Mouse (Mus musculus) layer of hippocampus, postnatal 14 days (tissue): ENCODE results near the gene Fam183b. TPM values are rescaled to one million over a fixed set of nuclear protein-coding genes. Genes with fewer than 3 reads are reported as not detected.
"Not testable (repeated sequence)": the region's sequence is repeated elsewhere in the genome, so short reads cannot be mapped to it uniquely, and the experiment has no call there.

Source experiments
- DNase-seq, 2 experiments: peaks; one replicate each; pipeline ENCODE4 v3.0.0; 2021 to 2022; ENCODE audit warnings: low spot score in 2 of 2, mixed read lengths in 1 of 2
- long read RNA-seq, 2 experiments: library from polyadenylated mRNA; stranded (forward); transcript quantifications; one replicate each; pipeline ENCODE4 v2.0.0; 2021
- total RNA-seq, 2 experiments: library from RNA; stranded (reverse); gene quantifications; 2 replicates each; pipeline ENCODE4 v1.2.3; 2021

The Fam183b gene
- total RNA-seq, result 1 to 10 TPM; 6.0 to 6.1 TPM
- long read RNA-seq, experiment 1, partial matches to known transcripts, result 1 of 2 reads
- long read RNA-seq, experiment 1, other reads (novel, unspliced or antisense), result 0 of 2 reads
- long read RNA-seq, experiment 2, transcript Fam183b-202 (4 exons, 567 nt), result major isoform, 7 of 7 reads
- long read RNA-seq, experiment 2, partial matches to known transcripts, result 0 of 7 reads
- long read RNA-seq, experiment 2, other reads (novel, unspliced or antisense), result 0 of 7 reads

- DNase-seq, result peak; percentile 53 to 63
Observed at GRCm38 (mm10) chr11:58801558-58802228, at the start of gene Fam183b. TSS of gene Fam183b (minus strand) at chr11:58801960.

DNA sequence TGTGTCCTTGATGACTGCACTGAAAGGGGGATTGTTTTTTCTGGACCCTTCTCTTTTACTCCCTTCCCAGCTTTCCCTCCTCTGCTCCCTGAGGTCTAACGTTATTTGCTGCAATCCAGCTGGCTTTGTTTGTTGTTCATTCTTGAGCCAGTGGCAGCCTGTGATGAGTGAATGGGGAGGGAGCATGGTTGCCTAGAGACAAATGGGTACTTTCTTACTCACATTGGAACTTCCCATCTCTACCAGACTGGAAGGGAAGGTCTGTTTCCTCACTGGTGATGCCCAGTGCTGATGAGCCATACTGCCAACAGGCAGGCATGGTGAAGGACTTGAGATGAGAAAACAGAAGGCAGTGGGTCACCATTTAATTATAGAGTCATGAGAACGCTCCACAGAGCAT, 48.0 kb upstream of the Fam183b start:
- no peak for DNase-seq

GRCm38 (mm10) chr11:58847636-58848035, 45.9 kb upstream of the Fam183b start:
- no peak for DNase-seq

- DNase-seq, result peak; percentile 82 to 99
Observed at GRCm38 (mm10) chr11:58846919-58847461, 45.2 kb upstream of the Fam183b start, which contains the start of gene Gm12258. TSS of gene Gm12258 (plus strand) at chr11:58847158.

DNA sequence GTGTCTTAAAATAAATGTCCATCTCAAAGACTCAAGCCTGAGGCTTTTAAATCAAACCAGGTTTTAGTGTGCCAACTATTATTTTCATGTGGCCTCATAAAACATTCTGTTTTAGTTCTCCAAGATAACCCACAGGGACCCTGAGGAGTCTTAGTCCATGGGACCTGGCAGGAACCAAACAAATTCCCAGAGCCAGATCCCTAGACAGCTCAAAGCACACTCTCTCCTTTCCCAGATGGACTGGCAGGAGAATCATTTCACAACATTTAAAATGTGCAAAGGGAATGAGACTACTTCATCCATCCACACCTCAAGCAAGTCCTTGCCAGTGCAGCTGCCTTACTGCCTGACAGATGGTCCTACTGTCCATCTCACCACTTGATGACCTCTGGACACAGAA, 37.2 kb upstream of the Fam183b start, which contains the start of gene Olfr311:
Gene Olfr311, plus strand, starts transcription at position 301 of the 400 bp plus-strand sequence.
- DNase-seq, result not testable (repeated sequence)

DNA sequence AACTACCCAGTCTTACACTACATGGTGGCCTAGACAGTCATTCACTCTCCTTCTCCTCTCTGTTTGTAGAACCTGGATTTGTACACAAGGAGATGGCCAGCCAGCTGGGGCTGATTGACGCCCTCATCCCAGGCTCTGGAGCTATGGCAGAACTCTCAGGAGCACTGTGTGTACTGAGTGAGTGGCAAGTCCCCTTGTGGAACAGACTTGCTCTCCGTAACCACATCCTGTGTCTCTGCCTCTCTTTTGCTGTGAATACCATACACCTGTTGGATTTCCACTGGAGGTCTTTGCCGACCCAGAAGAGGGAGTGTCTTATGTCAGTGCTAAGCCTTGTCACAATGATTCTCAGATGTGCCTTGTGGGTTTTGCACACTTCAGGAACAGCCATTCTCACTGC, 30.8 kb upstream of the Fam183b start:
- DNase-seq, result not testable (repeated sequence)

- no peak for DNase-seq
Observed at GRCm38 (mm10) chr11:58829764-58830163, 28.0 kb upstream of the Fam183b start.

DNA sequence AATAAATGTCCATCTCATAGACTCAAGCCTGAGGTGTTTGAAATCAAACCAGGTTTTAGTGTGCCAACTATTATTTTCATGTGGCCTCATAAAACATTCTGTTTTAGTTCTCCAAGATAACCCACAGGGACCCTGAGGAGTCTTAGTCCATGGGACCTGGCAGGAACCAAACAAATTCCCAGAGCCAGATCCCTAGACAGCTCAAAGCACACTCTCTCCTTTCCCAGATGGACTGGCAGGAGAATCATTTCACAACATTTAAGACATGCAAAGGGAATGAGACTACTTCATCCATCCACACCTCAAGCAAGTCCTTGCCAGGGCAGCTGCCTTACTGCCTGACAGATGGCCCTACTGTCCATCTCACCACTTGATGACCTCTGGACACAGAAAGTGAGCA, 27.2 kb upstream of the Fam183b start, which contains the start of gene Olfr312:
Gene Olfr312, plus strand, starts transcription at position 301 of the 400 bp plus-strand sequence.
- not testable (repeated sequence) for DNase-seq

- DNase-seq, result no peak
Observed at GRCm38 (mm10) chr11:58815676-58816075, 13.9 kb upstream of the Fam183b start.

- DNase-seq, result not testable (repeated sequence)
Observed at GRCm38 (mm10) chr11:58814700-58815099, 12.9 kb upstream of the Fam183b start, which contains the start of gene Olfr313. TSS of gene Olfr313 (plus strand) at chr11:58815000.

DNA sequence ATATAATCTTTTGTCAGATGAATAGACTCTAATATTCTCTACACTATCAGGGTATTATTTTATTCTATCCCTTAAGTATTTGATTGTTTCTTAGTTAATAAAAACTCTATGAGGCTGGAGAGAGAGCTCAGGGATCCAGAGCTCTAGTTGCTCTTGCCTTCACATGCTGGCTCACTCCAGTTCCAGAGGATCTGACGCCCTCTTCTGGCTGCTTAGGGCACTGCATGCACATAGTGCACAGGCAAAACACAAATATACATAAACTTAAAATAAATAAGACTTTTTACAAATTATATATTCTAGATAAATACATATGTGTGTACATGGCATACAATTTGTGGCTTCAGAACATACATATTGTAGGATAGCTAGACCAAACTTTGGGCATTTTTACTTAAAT, 10.2 kb upstream of the Fam183b start:
- DNase-seq, result no peak

DNA sequence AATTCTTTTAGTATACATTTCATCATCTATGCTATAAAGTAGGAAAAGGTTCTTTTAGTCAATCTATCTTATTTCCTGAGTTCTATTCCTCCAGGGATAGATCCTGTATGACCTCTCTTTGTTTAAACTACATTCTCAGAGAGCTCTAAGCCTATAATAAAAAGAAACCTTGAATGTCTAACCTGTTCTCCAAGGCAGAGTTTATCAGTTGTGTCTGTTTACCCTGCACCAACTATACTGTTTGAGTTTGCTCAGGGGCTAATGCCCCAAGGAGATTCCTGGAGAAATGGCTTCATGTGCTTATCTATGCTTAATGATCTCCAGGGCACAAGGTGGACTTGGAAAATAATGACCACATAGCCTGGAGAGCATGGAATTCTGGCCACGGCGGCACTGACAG, 2.6 kb upstream of the Fam183b start:
- DNase-seq, result no peak

GRCm38 (mm10) chr11:58803871-58804270, 2.1 kb upstream of the Fam183b start:
- DNase-seq, result no peak

- DNase-seq, result no peak
Observed at GRCm38 (mm10) chr11:58799747-58800146, 2.0 kb downstream of the Fam183b start.

GRCm38 (mm10) chr11:58796850-58797249, 4.9 kb downstream of the Fam183b start:
- DNase-seq, result peak; percentile 69 to 78

GRCm38 (mm10) chr11:58795856-58796255, 5.9 kb downstream of the Fam183b start:
- DNase-seq, result no peak

DNA sequence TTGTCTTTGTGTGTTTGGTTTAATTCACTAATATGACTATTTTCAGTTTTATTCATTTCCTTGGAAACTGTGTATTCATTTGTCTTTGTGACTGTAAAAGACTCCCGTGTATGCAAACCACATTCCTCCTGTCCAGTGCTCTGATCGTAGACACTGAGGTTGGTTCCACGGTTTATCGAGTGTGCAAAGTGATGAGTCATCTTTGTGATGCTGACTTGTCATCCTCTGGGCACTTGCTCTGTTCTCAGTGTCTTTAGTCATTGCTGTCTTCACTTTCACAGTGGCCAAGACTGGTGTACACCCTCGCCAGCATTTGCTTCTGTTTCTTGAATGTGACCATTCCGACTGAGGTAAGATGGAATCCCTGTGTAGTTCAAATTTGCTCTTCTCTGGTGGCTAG, 11.1 kb downstream of the Fam183b start:
- DNase-seq, result no peak

- no peak for DNase-seq
Observed at GRCm38 (mm10) chr11:58790053-58790452, 11.7 kb downstream of the Fam183b start.

DNA sequence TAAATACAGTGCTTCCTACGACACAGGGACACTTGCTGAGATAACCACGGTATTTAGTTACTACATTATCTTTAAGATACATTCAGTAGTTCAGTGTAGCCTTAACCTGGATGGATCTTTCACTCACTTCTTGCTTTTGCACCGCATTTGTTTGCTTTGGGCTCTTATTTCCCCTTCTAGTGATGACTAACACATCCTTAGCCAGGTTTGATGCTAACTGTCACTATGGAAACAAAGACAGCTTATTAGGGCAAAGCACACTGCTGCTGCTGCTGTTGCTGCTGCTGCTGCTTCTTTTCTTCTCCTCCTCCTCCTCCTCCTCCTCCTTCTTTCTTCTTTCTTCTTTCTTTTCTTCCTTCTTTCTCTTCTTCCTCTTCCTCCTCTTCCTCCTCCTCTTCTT, 12.2 kb downstream of the Fam183b start:
- DNase-seq, result no peak

DNA sequence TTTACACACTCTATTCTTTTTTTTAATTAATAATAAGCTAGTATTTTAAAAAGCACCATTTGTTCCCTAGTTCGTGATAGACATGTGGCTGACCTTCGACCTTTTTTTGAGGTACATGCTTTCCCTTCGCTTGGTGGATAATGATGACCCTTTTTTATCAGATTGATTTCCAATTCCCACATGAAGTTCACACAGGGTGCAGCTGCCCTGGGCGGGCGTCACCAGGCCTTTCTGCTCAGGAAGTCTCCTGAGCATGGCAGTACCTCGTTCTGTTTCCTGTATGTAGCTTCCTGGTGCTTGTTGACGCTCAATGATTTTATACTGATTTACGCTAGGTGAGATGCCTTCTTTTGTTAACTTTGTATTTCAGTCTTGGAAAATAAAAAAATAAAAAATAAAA, 13.4 kb downstream of the Fam183b start:
- no peak for DNase-seq

DNA sequence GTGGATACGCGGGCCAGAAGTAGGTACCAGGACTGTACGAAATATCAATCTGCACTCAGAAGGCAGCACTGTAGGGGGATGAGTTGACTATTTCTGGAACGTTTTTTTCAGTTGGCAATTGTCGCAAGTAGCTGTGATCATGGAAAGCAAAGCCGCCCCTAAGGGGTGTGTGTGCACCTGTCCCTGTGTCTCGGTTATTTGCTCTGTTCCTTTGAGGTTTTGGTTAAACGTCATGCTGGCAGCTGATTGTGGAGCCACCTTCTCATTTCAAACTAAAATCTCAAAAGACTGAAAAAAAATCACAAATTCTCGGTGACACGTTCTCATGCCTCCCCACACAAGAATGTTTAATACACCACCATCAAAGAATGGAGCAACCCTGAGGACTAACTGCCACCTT, 14.1 kb downstream of the Fam183b start:
- no peak for DNase-seq

DNA sequence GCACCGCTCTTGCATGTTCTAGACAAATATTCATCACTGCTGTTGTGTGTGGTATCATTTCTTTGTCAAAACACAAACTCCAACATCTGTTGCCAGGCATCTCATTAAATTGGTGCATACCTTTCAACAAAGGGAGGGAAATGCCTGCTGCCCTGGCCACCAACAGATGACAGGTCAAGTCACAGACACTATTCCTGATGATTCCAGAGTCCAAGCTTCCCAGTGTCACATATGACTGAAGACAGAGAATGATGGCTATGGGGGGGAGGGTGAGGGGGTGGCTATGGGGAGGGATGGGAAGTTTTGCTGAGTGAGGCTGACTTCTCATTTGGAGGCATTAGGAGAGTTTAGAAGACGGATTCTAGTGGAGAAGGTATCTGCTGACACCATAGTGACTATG, 17.6 kb downstream of the Fam183b start:
- DNase-seq, result no peak
